Comparison of ENCODE assay signal across 8 mouse cellular contexts in the genomic region with DNA sequence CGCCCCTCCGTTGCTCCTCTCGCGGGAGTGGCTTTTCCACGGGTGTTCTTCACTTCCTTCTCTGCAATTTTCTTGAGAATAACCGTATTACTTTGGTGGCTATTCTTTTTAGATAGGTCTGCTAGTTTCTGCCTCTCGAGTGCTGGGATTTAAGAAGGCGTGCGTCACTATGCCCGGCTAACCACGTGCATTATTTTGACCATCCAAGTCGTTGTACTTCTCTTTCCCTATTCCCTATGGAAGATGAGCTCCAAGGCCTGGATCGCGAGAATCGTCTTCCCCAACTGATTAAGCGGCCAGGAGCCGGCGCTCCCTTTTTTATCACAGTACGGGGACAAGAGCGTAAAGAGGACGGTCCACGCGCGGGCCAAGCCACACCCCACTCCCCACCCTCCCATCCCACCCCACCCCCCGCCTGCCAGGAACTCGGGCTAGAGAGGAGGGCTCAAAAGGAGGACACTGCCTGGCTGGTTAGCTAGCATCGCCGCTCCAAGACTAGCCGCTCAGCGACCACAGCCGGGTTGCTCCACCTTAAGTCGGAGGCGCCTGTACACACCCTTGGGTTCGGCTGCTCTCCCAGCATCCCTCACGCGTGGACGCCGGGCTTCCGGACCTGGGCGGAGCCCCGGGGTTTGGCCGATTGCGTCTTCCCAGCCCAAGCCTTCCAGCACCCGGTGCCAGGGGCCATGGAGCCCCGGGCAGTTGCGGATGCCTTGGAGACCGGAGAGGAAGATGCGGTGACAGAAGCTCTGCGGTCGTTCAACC. TPM values are rescaled to one million over a fixed set of nuclear protein-coding genes. Genes with fewer than 3 reads are reported as not detected.
DNase-seq lines count a peak whose midpoint lies in the region; ATAC-seq and TF ChIP-seq lines count a peak whose summit lies in the region.

Gene Ric8a (plus strand): TSS at position 173 of the 765 bp plus-strand sequence.

- H3K4me1 ChIP-seq in forebrain, embryonic 10.5 days: peaks cover 32% of the 10 kb centered on the region
- peaks cover 11 to 21% of the 10 kb centered on the region in 2 experiments for H3K4me1 ChIP-seq in heart, embryonic 14.5 days (ENCODE audit: control insufficient read depth in 2 of 2, insufficient read depth in 2 of 2, low read length in 2 of 2)
- H3K4me1 ChIP-seq in liver, embryonic 11.5 days (replicated peaks; ENCODE audit: control insufficient read depth, insufficient read depth, low read length): peaks cover 22% of the 10 kb centered on the region

- H3K4me2 ChIP-seq in heart, embryonic 14.5 days (ENCODE audit: low read length): peak within 1 kb of the TSS; percentile 83
- H3K4me2 ChIP-seq in liver, embryonic 11.5 days: peak within 1 kb of the TSS; percentile 99
- peak within 1 kb of the TSS; percentile 86 for H3K4me2 ChIP-seq in myocyte (ENCODE audit: low read depth)

- H3K9ac ChIP-seq in heart, embryonic 14.5 days (ENCODE audit: low read length): peak within 1 kb of the TSS; percentile 93
- peak within 1 kb of the TSS; percentile 91 for H3K9ac ChIP-seq in liver, embryonic 11.5 days (ENCODE audit: low read depth, low read length)

- peak within 1 kb of the TSS; percentile 87 for H3K4me3 ChIP-seq in forebrain, embryonic 10.5 days
- peak within 1 kb of the TSS; percentile 78 to 86 for H3K4me3 ChIP-seq in heart, embryonic 14.5 days (ENCODE audit: control insufficient read depth in 1 of 2, insufficient read depth in 1 of 2, low read depth in 1 of 2, low read length in 2 of 2)
- peak within 1 kb of the TSS; percentile 67 for H3K4me3 ChIP-seq in liver, embryonic 11.5 days (ENCODE audit: low read depth, low read length)
- peak within 1 kb of the TSS; percentile 97 for H3K4me3 ChIP-seq in myocyte

- H3K27ac ChIP-seq in forebrain, embryonic 10.5 days: peak within 1 kb of the TSS; percentile 89
- peak within 1 kb of the TSS; percentile 84 to 91 for H3K27ac ChIP-seq in heart, embryonic 14.5 days (replicated peaks in 1 of 2; ENCODE audit: control insufficient read depth in 1 of 2, insufficient read depth in 1 of 2, low read depth in 2 of 2, low read length in 2 of 2)
- peak within 1 kb of the TSS; percentile 95 for H3K27ac ChIP-seq in liver, embryonic 11.5 days (ENCODE audit: low read depth, low read length)

- peak within 1 kb of the TSS; percentile 39 for H3ac ChIP-seq in myocyte (ENCODE audit: control insufficient read depth, insufficient read length)

- DNase-seq in CD8-positive naive resting alpha-beta T cell, adult 2 months (ENCODE audit: low read depth in 2 of 2, low spot score in 2 of 2): peak; percentile 76 to 77
- DNase-seq in c-Kit-positive CD71-negative TER-119-negative erythroid progenitor cells, embryonic 14.5 days (ENCODE audit: low read depth): peak; percentile 74
- DNase-seq in forebrain, embryonic 10.5 days (ENCODE audit: extremely low spot score, low spot score): peak; percentile 77
- DNase-seq in kidney, postnatal 10 days: peak; percentile 93
- DNase-seq in liver, embryonic 11.5 days (ENCODE audit: low spot score): peak; percentile 85
- peak; percentile 79 for DNase-seq in splenic B cell, adult 2 months (ENCODE audit: low read depth, low spot score)

- peak; percentile 85 for ATAC-seq in heart, embryonic 14.5 days (ENCODE audit: insufficient number of reproducible peaks, insufficient read depth, low FRiP score, low read depth)
- peak; percentile 82 for ATAC-seq in liver, embryonic 11.5 days (replicated peaks; ENCODE audit: low FRiP score)

- no peaks in the 10 kb centered on the region for H3K27me3 ChIP-seq in forebrain, embryonic 10.5 days (ENCODE audit: poor library complexity, severe bottlenecking)
- H3K27me3 ChIP-seq in heart, embryonic 14.5 days (ENCODE audit: control insufficient read depth, insufficient read depth, low read length): no peaks in the 10 kb centered on the region
- H3K27me3 ChIP-seq in liver, embryonic 11.5 days (replicated peaks; ENCODE audit: control insufficient read depth, insufficient read depth, low read length): no peaks in the 10 kb centered on the region
- H3K27me3 ChIP-seq in myocyte (ENCODE audit: control insufficient read depth, insufficient read depth, insufficient read length): no peaks in the 10 kb centered on the region
- H3K27me3 ChIP-seq in splenic B cell, adult 2 months (ENCODE audit: control insufficient read depth, insufficient read depth, low read length, poor library complexity, severe bottlenecking): no peaks in the 10 kb centered on the region

- peaks cover 61% of the 10 kb centered on the region for H3K79me2 ChIP-seq in myocyte (ENCODE audit: control insufficient read depth, insufficient read depth)

- under 1% methylated on average over 50 of the region's 50 CpGs for WGBS in forebrain, embryonic 10.5 days
- WGBS in heart, embryonic 14.5 days: under 1% methylated on average over 48 of the region's 50 CpGs
- WGBS in liver, embryonic 11.5 days: under 1% methylated on average over 50 of the region's 50 CpGs

- H3K36me3 ChIP-seq in forebrain, embryonic 10.5 days (replicated peaks): peaks cover 65% of the 10 kb centered on the region
- H3K36me3 ChIP-seq in heart, embryonic 14.5 days (ENCODE audit: control insufficient read depth, insufficient read depth, low read length): peaks cover 63% of the 10 kb centered on the region
- peaks cover 44% of the 10 kb centered on the region for H3K36me3 ChIP-seq in liver, embryonic 11.5 days (ENCODE audit: control insufficient read depth, insufficient read depth, low read length)
- peaks cover 22% of the 10 kb centered on the region for H3K36me3 ChIP-seq in myocyte (ENCODE audit: control insufficient read depth, insufficient read depth)
- peaks cover 9% of the 10 kb centered on the region for H3K36me3 ChIP-seq in splenic B cell, adult 2 months (ENCODE audit: control insufficient read depth, insufficient read depth, low read length, poor library complexity, severe bottlenecking)

- peak; percentile 84 for TF ChIP-seq POLR2A in myocyte (IDR thresholded peaks at IDR 0.05; ENCODE audit: insufficient read length, low read depth)

- no peaks in the 10 kb centered on the region for H3K9me3 ChIP-seq in forebrain, embryonic 10.5 days
- no peaks in the 10 kb centered on the region for H3K9me3 ChIP-seq in heart, embryonic 14.5 days (ENCODE audit: control insufficient read depth, low read length)
- no peaks in the 10 kb centered on the region for H3K9me3 ChIP-seq in liver, embryonic 11.5 days (ENCODE audit: control insufficient read depth, low read length)

TF ChIP-seq in myocyte, 11 proteins besides CTCF, POLR2A, EP300 and RAD21:
- TF ChIP-seq MYOG (IDR thresholded peaks at IDR 0.05; ENCODE audit: control insufficient read depth in 1 of 3, insufficient read depth in 1 of 3, insufficient read length in 2 of 3, low read depth in 2 of 3) (peak in 1 of 3 experiments; percentile 50), POLR2AphosphoS2 (IDR thresholded peaks at IDR 0.05; ENCODE audit: insufficient read length, low read depth) (peak; percentile 75), TCF12 (IDR thresholded peaks at IDR 0.05; ENCODE audit: insufficient read depth, poor library complexity, severe bottlenecking) (no peak)
TF ChIP-seq in myocyte: peak in this region for 2.

RNA-seq across cellular contexts. Expression of gene Ric8a, which starts in this region (rescaled TPM):
- polyA plus RNA-seq in forebrain, embryonic 10.5 days (2016; fragmentation: Nextera tagmentation; extraction: Ambion mirVana): 51.3 and 57.6 TPM in 2 replicates
- polyA plus RNA-seq in heart, embryonic 14.5 days (2014; fragmentation: Nextera tagmentation; extraction: Ambion mirVana): 40.5 and 42.8 TPM in 2 replicates
- polyA plus RNA-seq in liver, embryonic 11.5 days (2014; fragmentation: Nextera tagmentation; extraction: Ambion mirVana): 44.3 and 45.4 TPM in 2 replicates
- 123 TPM for polyA plus RNA-seq in myocyte (2012; fragmentation: generic; extraction: Trizol)

Comparison
In these comparisons a context has a peak if more than half of its experiments do, and no peak if none do; other contexts are left out.
1. Peak in every context shown above with its lines: DNase-seq, ATAC-seq, H3K4me3 ChIP-seq and H3K27ac ChIP-seq.